Mouse (Mus musculus) embryonic facial prominence, embryonic 11.5 days (tissue): ENCODE data around the gene Adamts16. TPM values are rescaled to one million over a fixed set of nuclear protein-coding genes. Genes with fewer than 3 reads are reported as not detected.

Experiments used
- ATAC-seq: fragments of 200-750 bp; cut with Nextera tagmentation; replicated peaks from 2 replicates; pipeline ENCODE4 v1.8.0; 2017; ENCODE audit warnings: low read depth; ENCODE audit not compliant: insufficient number of reproducible peaks, low FRiP score, low TSS enrichment
- DNase-seq: peaks from one replicate; pipeline ENCODE4 v3.0.0-alpha.2; 2015; ENCODE audit warnings: low spot score
- H3K27ac ChIP-seq: fragments of 300-500 bp; sonication (generic); replicated peaks from 2 replicates; pipeline ENCODE4 v1.5.1; 2014; ENCODE audit warnings: mild to moderate bottlenecking, low read depth, low read length, control low read depth
- H3K27me3 ChIP-seq: fragments of 300-500 bp; sonication (generic); 2 replicates; pipeline ENCODE4 v1.6.1; 2014; ENCODE audit warnings: mild to moderate bottlenecking, low read length, moderate library complexity, mixed read lengths; ENCODE audit not compliant: control insufficient read depth, insufficient read depth
- H3K36me3 ChIP-seq: fragments of 300-500 bp; sonication (generic); replicated peaks from 2 replicates; pipeline ENCODE4 v1.6.1; 2014; ENCODE audit warnings: low read depth, mild to moderate bottlenecking, low read length, moderate library complexity, mixed read lengths; ENCODE audit not compliant: control insufficient read depth, insufficient read depth
- H3K4me1 ChIP-seq: fragments of 300-500 bp; sonication (generic); 2 replicates; pipeline ENCODE4 v1.6.1; 2014; ENCODE audit warnings: low read length, mixed read lengths; ENCODE audit not compliant: control insufficient read depth, insufficient read depth
- H3K4me2 ChIP-seq: fragments of 300-500 bp; sonication (generic); 2 replicates; pipeline ENCODE4 v1.6.1; 2014; ENCODE audit warnings: low read depth, mild to moderate bottlenecking, control low read depth, low read length, moderate library complexity
- H3K4me3 ChIP-seq: fragments of 300-500 bp; sonication (generic); 2 replicates; pipeline ENCODE4 v1.5.1; 2014; ENCODE audit warnings: low read depth, low read length, control low read depth
- H3K9ac ChIP-seq: fragments of 300-500 bp; sonication (generic); replicated peaks from 2 replicates; pipeline ENCODE4 v1.6.1; 2014; ENCODE audit warnings: mild to moderate bottlenecking, control low read depth, low read length
- H3K9me3 ChIP-seq: fragments of 300-500 bp; sonication (generic); replicated peaks from 2 replicates; pipeline ENCODE4 v1.6.1; 2016; ENCODE audit warnings: mild to moderate bottlenecking, low read length, inconsistent platforms, mixed read lengths; ENCODE audit not compliant: control insufficient read depth
- WGBS: fragments of 180-500 bp; shearing (Covaris S2); extraction: QIAGEN DNeasy Blood & Tissue Kit; methylation state at CpG from one replicate; pipeline ENCODE4 v1.1.7; 2014; 5-methylcytosine and 5-hydroxymethylcytosine counted together
- polyA plus RNA-seq: library from polyadenylated mRNA; unstranded; fragments of >200 nt; fragmentation: Nextera tagmentation; extraction: Ambion mirVana; gene quantifications from 2 replicates; pipeline ENCODE4 v1.2.1, GENCODE M21; 2014

Gene Adamts16
- polyA plus RNA-seq, 1 experiment from 2014 or later = 0.53 TPM

DNA sequence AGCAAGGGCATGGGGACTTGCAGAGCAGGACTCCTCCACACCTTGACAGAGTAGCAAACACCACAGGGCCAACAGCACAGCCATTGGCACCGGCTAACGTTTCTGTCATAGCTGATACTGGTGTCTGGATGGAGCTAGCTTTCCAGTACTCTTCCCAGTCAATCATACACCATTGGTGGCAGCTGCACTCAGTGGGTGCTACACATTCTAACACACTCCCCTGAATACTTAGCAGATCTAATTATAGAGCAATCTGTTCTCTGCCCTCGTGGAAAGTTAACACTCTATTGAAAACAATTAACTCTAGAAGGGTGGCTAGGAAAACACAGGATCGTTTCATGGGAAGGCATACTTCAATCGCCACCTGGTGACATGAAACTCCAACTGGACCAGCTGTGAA is 43.2 kb downstream of the Adamts16 start:
- no peaks in the 10 kb centered on the region for H3K9me3 ChIP-seq
- WGBS = 62% methylated on average over 5 of the region's 5 CpGs
- H3K9ac ChIP-seq = no peak overlapping the region
- no peak overlapping the region for H3K4me2 ChIP-seq
- DNase-seq (no peak), ATAC-seq (no peak)
- H3K27ac ChIP-seq = no peak overlapping the region
- no peak overlapping the region for H3K4me3 ChIP-seq
- no peaks in the 10 kb centered on the region for H3K36me3 ChIP-seq
- H3K27me3 ChIP-seq = no peaks in the 10 kb centered on the region
- H3K4me1 ChIP-seq = no peaks in the 10 kb centered on the region

- H3K27ac ChIP-seq = no peak overlapping the region
Measured at GRCm38 (mm10) chr13:70794074-70794572, 47.5 kb downstream of the Adamts16 start.

DNA sequence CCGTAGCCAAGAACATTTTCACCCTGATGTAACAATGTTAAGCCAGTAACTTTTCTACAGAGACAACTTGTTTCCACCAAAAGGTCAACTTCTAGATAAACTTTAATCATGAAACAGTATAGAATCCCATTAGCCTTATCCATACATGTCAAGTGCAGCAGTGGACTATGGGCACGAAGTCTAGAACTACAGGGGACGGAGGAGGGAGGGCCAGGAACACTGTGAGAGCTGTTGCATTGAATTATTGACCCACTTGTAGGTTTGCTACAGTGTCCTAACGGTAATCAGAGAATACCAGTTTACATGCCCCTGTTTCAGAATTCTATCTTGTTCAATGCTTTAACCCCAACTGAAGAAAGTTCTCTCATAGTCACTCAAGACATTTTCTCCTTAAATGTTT is 48.0 kb downstream of the Adamts16 start:
- ATAC-seq (no peak), DNase-seq (no peak)
- Histone ChIP-seq H3K27ac (no peak overlapping the region), H3K9ac (no peak overlapping the region), H3K4me3 (no peak overlapping the region), H3K27me3 (no peaks in the 10 kb centered on the region), H3K36me3 (no peaks in the 10 kb centered on the region), H3K4me1 (no peaks in the 10 kb centered on the region), H3K9me3 (no peaks in the 10 kb centered on the region), H3K4me2 (no peak overlapping the region)
- WGBS = 64% methylated on average over 4 of the region's 4 CpGs

More at GRCm38 (mm10) chr13:70794074-70794572, 47.5 kb downstream of the Adamts16 start:
- H3K4me3 ChIP-seq = no peak overlapping the region
- peak; percentile 70 for DNase-seq
- H3K27me3 ChIP-seq = no peaks in the 10 kb centered on the region
- no peaks in the 10 kb centered on the region for H3K36me3 ChIP-seq
- H3K9me3 ChIP-seq = no peaks in the 10 kb centered on the region
- no peak overlapping the region for H3K9ac ChIP-seq
- H3K4me2 ChIP-seq = no peak overlapping the region
- ATAC-seq = peak; percentile 58; the same call in 1 of the 2 replicates
- no peaks in the 10 kb centered on the region for H3K4me1 ChIP-seq
- WGBS = 23% methylated on average over 8 of the region's 8 CpGs

- H3K9ac ChIP-seq = no peak overlapping the region
- H3K4me2 ChIP-seq = no peak overlapping the region
- no peaks in the 10 kb centered on the region for H3K9me3 ChIP-seq
- WGBS = 90% methylated on average over 7 of the region's 7 CpGs
- no peak overlapping the region for H3K4me3 ChIP-seq
- H3K36me3 ChIP-seq = no peaks in the 10 kb centered on the region
- DNase-seq (no peak), ATAC-seq (no peak)
- no peaks in the 10 kb centered on the region for H3K4me1 ChIP-seq
- H3K27me3 ChIP-seq = no peaks in the 10 kb centered on the region
- no peak overlapping the region for H3K27ac ChIP-seq
Measured at GRCm38 (mm10) chr13:70792950-70793349, 48.7 kb downstream of the Adamts16 start.

GRCm38 (mm10) chr13:70789806-70790205 is 51.8 kb downstream of the Adamts16 start:
- Histone ChIP-seq H3K27ac (no peak overlapping the region), H3K36me3 (no peaks in the 10 kb centered on the region), H3K4me2 (no peak overlapping the region), H3K9me3 (no peaks in the 10 kb centered on the region), H3K27me3 (no peaks in the 10 kb centered on the region), H3K4me3 (no peak overlapping the region), H3K4me1 (no peaks in the 10 kb centered on the region), H3K9ac (no peak overlapping the region)
- DNase-seq (no peak), ATAC-seq (no peak)
- WGBS = 57% methylated on average over 1 of the region's 1 CpGs

DNA sequence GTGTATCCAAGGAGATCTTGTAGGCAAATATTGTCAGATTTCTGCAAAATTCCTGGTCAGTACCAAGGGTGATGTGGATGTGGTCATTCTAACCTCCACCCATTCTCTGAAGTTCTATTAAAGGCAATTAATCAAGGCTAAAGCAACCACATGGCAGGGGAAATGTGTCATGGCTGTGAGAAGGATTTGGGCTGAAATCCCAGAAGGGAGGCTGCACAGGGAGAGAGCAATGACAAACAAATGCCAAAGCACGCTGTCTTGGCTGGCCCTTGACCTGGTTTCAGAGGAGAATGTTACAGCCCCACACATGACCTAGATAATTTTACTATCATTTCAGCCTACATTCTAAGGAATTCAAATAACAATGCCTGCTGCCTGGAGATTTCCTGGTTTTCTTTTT is 52.6 kb downstream of the Adamts16 start:
- 77% methylated on average over 1 of the region's 1 CpGs for WGBS
- no peak overlapping the region for H3K9ac ChIP-seq
- no peaks in the 10 kb centered on the region for H3K9me3 ChIP-seq
- no peak overlapping the region for H3K4me2 ChIP-seq
- DNase-seq (no peak), ATAC-seq (no peak)
- no peak overlapping the region for H3K4me3 ChIP-seq
- no peaks in the 10 kb centered on the region for H3K4me1 ChIP-seq
- H3K27ac ChIP-seq = no peak overlapping the region
- H3K27me3 ChIP-seq = no peaks in the 10 kb centered on the region
- no peaks in the 10 kb centered on the region for H3K36me3 ChIP-seq

- WGBS = 64% methylated on average over 2 of the region's 2 CpGs
- Histone ChIP-seq H3K4me2 (no peak overlapping the region), H3K4me3 (no peak overlapping the region), H3K36me3 (no peaks in the 10 kb centered on the region), H3K9ac (no peak overlapping the region), H3K27ac (no peak overlapping the region), H3K27me3 (no peaks in the 10 kb centered on the region), H3K4me1 (no peaks in the 10 kb centered on the region), H3K9me3 (no peaks in the 10 kb centered on the region)
- DNase-seq = no peak
- no peak for ATAC-seq
Measured at GRCm38 (mm10) chr13:70785078-70785477, 56.5 kb downstream of the Adamts16 start.

DNA sequence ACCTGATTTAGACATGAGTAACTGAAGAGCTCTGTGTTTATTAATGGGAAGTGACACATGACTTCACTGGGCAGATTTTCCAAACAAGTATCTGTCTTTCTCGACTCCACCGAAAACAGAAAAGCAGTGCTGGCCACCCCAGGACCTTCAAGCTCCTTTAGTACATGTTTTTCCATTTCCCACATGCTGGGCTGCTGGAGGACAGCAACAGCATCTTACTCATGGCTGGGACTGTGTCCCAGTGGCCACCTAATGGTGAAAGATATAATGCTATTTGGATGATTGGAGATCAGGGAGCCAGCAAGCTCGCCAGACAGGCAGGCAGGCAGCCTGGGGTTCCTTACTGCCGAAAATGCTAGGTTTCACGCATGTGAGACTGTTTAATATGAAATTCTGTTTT is 57.5 kb downstream of the Adamts16 start:
- Histone ChIP-seq H3K4me1 (no peaks in the 10 kb centered on the region), H3K9me3 (no peaks in the 10 kb centered on the region), H3K4me2 (no peak overlapping the region), H3K4me3 (no peak overlapping the region), H3K27ac (no peak overlapping the region), H3K9ac (no peak overlapping the region), H3K27me3 (no peaks in the 10 kb centered on the region), H3K36me3 (no peaks in the 10 kb centered on the region)
- no peak for ATAC-seq
- DNase-seq = peak; percentile 4
- WGBS = 66% methylated on average over 5 of the region's 5 CpGs
